Mouse (Mus musculus) intestine, postnatal 0 days (tissue): ENCODE data around the gene B3glct. TPM values are rescaled to one million over a fixed set of nuclear protein-coding genes. Genes with fewer than 3 reads are reported as not detected.

Experiments
- ATAC-seq: fragments of 200-750 bp; cut with Nextera tagmentation; 2 replicates; pipeline ENCODE4 v1.8.0; 2017; ENCODE audit warnings: mild to moderate bottlenecking, moderate TSS enrichment, moderate library complexity
- H3K27ac ChIP-seq: fragments of 300-500 bp; sonication (generic); 2 replicates; pipeline ENCODE4 v1.5.1; 2014; ENCODE audit warnings: mild to moderate bottlenecking, low read depth, low read length, moderate library complexity
- H3K27me3 ChIP-seq: fragments of 300-500 bp; sonication (generic); replicated peaks from 2 replicates; pipeline ENCODE4 v1.6.1; 2014; ENCODE audit warnings: low read length, mixed read lengths; ENCODE audit not compliant: control insufficient read depth, insufficient read depth
- H3K36me3 ChIP-seq: fragments of 300-500 bp; sonication (generic); 2 replicates; pipeline ENCODE4 v1.6.1; 2014; ENCODE audit warnings: mild to moderate bottlenecking, moderate library complexity; ENCODE audit not compliant: control insufficient read depth, insufficient read depth
- H3K4me1 ChIP-seq: fragments of 300-500 bp; sonication (generic); replicated peaks from 2 replicates; pipeline ENCODE4 v1.6.1; 2014; ENCODE audit warnings: antibody characterized with exemption, low read length, mixed read lengths; ENCODE audit not compliant: control insufficient read depth, insufficient read depth
- H3K4me2 ChIP-seq: fragments of 300-500 bp; sonication (generic); replicated peaks from 2 replicates; pipeline ENCODE4 v1.6.1; 2014; ENCODE audit warnings: low read depth, mild to moderate bottlenecking, moderate library complexity
- H3K4me3 ChIP-seq: fragments of 300-500 bp; sonication (generic); 2 replicates; pipeline ENCODE4 v1.5.1; 2014; ENCODE audit warnings: low read depth, low read length
- H3K9ac ChIP-seq: fragments of 300-500 bp; sonication (generic); 2 replicates; pipeline ENCODE4 v1.6.1; 2014; ENCODE audit warnings: mild to moderate bottlenecking, low read depth, low read length
- H3K9me3 ChIP-seq: fragments of 300-500 bp; sonication (generic); 2 replicates; pipeline ENCODE4 v1.6.1; 2016; ENCODE audit warnings: mixed run types; ENCODE audit not compliant: control insufficient read depth
- CTCF ChIP-seq: sonication (generic); IDR thresholded peaks from 2 replicates; pipeline ENCODE4 v1.5.1; 2016; ENCODE audit warnings: low read depth, mild to moderate bottlenecking, control low read depth, antibody characterized with exemption, moderate library complexity
- WGBS: fragments of 180-500 bp; shearing (Covaris S2); extraction: QIAGEN DNeasy Blood & Tissue Kit; methylation state at CpG from one replicate; pipeline ENCODE4 v1.1.7; 2014; 5-methylcytosine and 5-hydroxymethylcytosine counted together
- polyA plus RNA-seq: library from polyadenylated mRNA; unstranded; fragments of >200 nt; fragmentation: Nextera tagmentation; extraction: Ambion mirVana; gene quantifications from 2 replicates; pipeline ENCODE4 v1.2.1, GENCODE M21; 2015

Gene B3glct
- polyA plus RNA-seq, 1 experiment from 2014 or later, result 10.7 TPM

DNA sequence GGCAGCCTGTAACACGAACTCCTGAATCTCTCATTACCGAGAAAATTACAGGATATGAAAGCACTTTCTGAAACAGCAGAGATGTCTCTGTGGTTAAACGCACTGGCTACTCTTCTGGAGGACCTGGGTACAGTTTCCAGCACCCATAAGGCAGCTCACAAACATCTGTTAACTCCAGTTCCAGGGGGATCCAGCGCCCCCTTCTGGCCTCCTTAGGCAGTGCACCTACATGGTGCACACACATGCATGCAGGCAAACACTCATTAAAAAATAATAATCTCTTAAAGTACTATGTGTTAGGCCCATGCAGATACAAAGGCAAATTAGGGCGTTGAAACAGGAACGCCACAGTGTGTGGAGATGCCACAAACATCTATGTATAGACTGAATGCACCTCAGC is 16.6 kb upstream of the B3glct start:
- no peak overlapping the region for H3K9ac ChIP-seq
- no peak overlapping the region for H3K27ac ChIP-seq
- no peak overlapping the region for H3K4me3 ChIP-seq
- ATAC-seq, result no peak
- H3K27me3 ChIP-seq, result no peaks in the 10 kb centered on the region
- H3K4me1 ChIP-seq, result no peaks in the 10 kb centered on the region
- no peaks in the 10 kb centered on the region for H3K9me3 ChIP-seq
- no peaks in the 10 kb centered on the region for H3K36me3 ChIP-seq
- TF ChIP-seq CTCF, result no peak
- H3K4me2 ChIP-seq, result no peak overlapping the region
- WGBS, result 88% methylated on average over 6 of the region's 6 CpGs

DNA sequence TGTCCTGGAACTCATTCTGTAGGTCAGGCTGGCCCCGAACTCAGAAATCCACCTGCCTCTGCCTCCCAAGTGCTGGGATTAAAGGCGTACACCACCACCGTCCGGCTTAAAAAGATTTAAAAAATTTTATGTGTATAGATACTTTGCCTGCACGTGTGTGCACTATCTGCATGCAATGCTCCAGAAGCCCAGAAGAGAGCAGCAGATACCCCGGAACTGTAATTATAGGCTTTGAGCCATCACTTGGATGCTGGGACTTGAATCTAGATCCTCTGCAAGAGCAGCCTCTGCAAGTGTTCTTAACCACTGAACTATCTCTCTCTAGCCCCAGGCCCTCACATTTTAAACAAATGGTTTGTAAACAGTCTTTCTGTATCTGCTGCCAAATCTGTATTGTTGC is 15.1 kb upstream of the B3glct start:
- no peaks in the 10 kb centered on the region for H3K4me1 ChIP-seq
- no peak overlapping the region for H3K4me3 ChIP-seq
- no peaks in the 10 kb centered on the region for H3K27me3 ChIP-seq
- no peak overlapping the region for H3K27ac ChIP-seq
- peak; percentile 23; the same call in 1 of the 2 replicates for TF ChIP-seq CTCF
- no peak overlapping the region for H3K9ac ChIP-seq
- H3K4me2 ChIP-seq, result no peak overlapping the region
- no peak for ATAC-seq
- H3K9me3 ChIP-seq, result no peaks in the 10 kb centered on the region
- no peaks in the 10 kb centered on the region for H3K36me3 ChIP-seq
- WGBS, result 91% methylated on average over 6 of the region's 6 CpGs

DNA sequence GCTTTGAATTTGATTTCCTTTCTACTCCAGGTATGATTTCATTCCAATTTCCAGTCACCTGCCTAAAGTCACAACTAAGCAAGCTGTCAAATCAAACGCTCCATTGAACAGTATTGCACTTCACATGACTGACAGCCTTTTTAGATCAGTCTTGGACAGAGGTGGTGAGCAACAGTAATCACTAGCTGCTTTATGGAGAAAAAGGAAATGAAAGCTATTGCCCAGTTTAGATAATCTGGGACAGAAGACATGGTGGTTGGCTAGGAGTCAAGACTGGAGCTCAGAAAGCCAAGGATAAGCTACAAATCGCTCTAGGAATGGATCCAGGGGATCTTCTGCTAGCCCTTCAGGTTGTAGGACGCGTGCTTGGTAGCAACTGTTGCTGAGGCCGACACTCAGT is 14.6 kb upstream of the B3glct start:
- no peak overlapping the region for H3K27ac ChIP-seq
- WGBS, result 87% methylated on average over 5 of the region's 5 CpGs
- H3K36me3 ChIP-seq, result no peaks in the 10 kb centered on the region
- no peaks in the 10 kb centered on the region for H3K27me3 ChIP-seq
- no peak overlapping the region for H3K9ac ChIP-seq
- no peaks in the 10 kb centered on the region for H3K4me1 ChIP-seq
- ATAC-seq, result no peak
- H3K4me2 ChIP-seq, result no peak overlapping the region
- no peaks in the 10 kb centered on the region for H3K9me3 ChIP-seq
- H3K4me3 ChIP-seq, result no peak overlapping the region
- TF ChIP-seq CTCF, result no peak

DNA sequence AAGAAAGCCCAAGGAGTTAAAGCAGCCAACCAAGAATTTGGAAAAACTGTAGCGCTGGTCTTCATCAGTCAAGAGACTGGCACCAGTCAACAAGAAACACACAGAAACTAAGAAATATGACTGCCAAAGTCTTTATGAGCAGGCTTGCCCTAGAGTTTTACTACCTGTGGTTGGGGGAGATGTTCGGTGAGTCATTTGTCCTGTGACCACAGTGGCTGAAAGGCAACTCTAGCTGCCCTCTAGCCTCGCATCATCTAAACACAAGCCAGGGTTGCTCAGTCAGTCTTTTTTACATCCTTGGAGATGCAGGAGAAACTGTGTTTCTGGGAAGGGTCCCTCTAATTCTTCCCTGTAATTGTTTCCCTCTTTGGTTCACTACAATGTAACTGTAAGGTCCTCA is 834 bp upstream of the B3glct start:
- Histone ChIP-seq H3K27ac (no peak overlapping the region), H3K9ac (no peak overlapping the region), H3K4me2 (no peak overlapping the region), H3K4me1 (no peaks in the 10 kb centered on the region), H3K27me3 (no peaks in the 10 kb centered on the region), H3K9me3 (no peaks in the 10 kb centered on the region), H3K4me3 (no peak overlapping the region), H3K36me3 (no peaks in the 10 kb centered on the region)
- no peak for ATAC-seq
- WGBS, result 90% methylated on average over 3 of the region's 3 CpGs
- no peak for TF ChIP-seq CTCF

DNA sequence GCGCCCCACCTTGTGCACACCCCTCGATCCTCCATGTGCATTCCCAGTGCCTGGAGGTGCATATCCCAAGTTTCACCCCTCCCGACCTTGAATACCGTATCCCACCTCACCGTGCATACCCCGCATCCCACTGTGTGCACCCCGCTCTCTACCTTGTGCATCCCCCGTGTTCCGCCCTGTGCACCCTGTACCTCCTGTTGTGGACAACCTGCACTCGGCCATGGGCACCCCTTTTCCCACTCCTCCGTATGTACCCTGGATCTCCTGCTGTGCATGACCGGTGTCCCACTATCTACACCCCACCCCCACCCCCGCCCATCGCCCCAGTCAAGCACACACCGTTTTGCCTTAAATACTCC is 939 bp downstream of the B3glct start:
- WGBS, result 4% methylated on average over 15 of the region's 15 CpGs
- Histone ChIP-seq H3K36me3 (no peaks in the 10 kb centered on the region), H3K27me3 (no peaks in the 10 kb centered on the region), H3K4me2 (peak overlapping the region; percentile 91), H3K4me3 (peak overlapping the region; percentile 79), H3K9me3 (no peaks in the 10 kb centered on the region), H3K9ac (peak overlapping the region; percentile 80; the same call in 1 of the 2 replicates), H3K27ac (no peak overlapping the region), H3K4me1 (no peaks in the 10 kb centered on the region)
- no peak for ATAC-seq
- TF ChIP-seq CTCF, result no peak

DNA sequence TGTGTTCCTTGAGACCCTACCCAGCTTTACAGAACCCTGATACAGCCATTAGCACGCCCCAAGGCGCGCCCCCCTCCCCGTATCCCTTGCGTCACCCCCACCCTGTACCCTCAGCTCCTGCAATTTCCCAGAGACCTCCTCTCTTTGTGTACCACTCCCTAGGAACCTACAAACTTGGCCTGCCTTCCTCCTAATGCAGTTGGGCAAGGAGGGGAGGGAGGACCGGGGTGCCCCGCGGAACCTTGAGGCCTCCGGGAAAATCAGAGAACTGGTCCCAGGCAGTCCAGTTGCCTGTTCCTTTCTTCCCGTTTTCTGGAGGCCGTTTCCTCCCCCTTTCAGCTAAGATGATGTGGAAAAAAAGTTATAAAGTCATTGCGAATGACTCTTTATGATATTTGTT is 1.3 kb downstream of the B3glct start:
- ATAC-seq, result no peak
- H3K27ac ChIP-seq, result no peak overlapping the region
- H3K4me2 ChIP-seq, result peak overlapping the region; percentile 91
- no peaks in the 10 kb centered on the region for H3K27me3 ChIP-seq
- H3K4me1 ChIP-seq, result no peaks in the 10 kb centered on the region
- H3K36me3 ChIP-seq, result no peaks in the 10 kb centered on the region
- no peaks in the 10 kb centered on the region for H3K9me3 ChIP-seq
- WGBS, result 13% methylated on average over 12 of the region's 12 CpGs
- H3K9ac ChIP-seq, result no peak overlapping the region
- peak overlapping the region; percentile 79 for H3K4me3 ChIP-seq
- no peak for TF ChIP-seq CTCF

DNA sequence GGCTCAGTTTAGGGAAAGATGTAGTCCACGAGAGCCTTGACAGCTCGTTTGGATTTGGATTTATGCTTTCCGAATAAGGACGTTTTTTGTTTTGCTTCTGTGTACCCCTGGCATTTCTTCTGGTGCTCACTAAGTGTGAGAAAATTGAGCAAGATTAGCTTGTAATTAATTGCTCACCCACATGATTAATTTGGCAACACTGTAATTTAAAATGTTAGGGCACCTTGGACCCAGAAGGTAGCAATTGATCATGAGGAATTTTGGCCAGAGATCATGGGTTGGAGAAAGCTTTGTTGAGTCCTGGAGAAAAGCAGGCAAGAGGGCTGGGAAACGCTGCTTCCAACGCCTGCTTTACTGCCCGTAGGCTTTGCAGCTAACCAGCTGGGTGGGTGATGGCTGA is 1.9 kb downstream of the B3glct start:
- H3K27me3 ChIP-seq, result no peaks in the 10 kb centered on the region
- TF ChIP-seq CTCF, result no peak
- H3K4me1 ChIP-seq, result no peaks in the 10 kb centered on the region
- 69% methylated on average over 7 of the region's 7 CpGs for WGBS
- H3K4me3 ChIP-seq, result no peak overlapping the region
- H3K9ac ChIP-seq, result no peak overlapping the region
- no peak overlapping the region for H3K4me2 ChIP-seq
- no peak for ATAC-seq
- H3K9me3 ChIP-seq, result no peaks in the 10 kb centered on the region
- no peak overlapping the region for H3K27ac ChIP-seq
- H3K36me3 ChIP-seq, result no peaks in the 10 kb centered on the region
